Mouse (Mus musculus) splenic B cell, adult 2 months (primary cell): ENCODE measurements around the gene Rassf7.
A peak's percentile ranks its signal among the peaks of the same experiment; 100 is the strongest.

ENCODE experiments used
- DNase-seq: peaks from one replicate; pipeline ENCODE4 v3.0.0-alpha.2; 2011; ENCODE audit warnings: low read depth, low spot score
- H3K27me3 ChIP-seq: 2 replicates; pipeline ENCODE4 v1.6.1; 2012; ENCODE audit warnings: mild to moderate bottlenecking, low read length, moderate library complexity, mixed read lengths; ENCODE audit not compliant: control insufficient read depth, poor library complexity, insufficient read depth, severe bottlenecking
- H3K36me3 ChIP-seq: 2 replicates; pipeline ENCODE4 v1.6.1; 2012; ENCODE audit warnings: mild to moderate bottlenecking, low read length, moderate library complexity, mixed read lengths; ENCODE audit not compliant: control insufficient read depth, poor library complexity, insufficient read depth, severe bottlenecking

Rassf7 gene

DNA sequence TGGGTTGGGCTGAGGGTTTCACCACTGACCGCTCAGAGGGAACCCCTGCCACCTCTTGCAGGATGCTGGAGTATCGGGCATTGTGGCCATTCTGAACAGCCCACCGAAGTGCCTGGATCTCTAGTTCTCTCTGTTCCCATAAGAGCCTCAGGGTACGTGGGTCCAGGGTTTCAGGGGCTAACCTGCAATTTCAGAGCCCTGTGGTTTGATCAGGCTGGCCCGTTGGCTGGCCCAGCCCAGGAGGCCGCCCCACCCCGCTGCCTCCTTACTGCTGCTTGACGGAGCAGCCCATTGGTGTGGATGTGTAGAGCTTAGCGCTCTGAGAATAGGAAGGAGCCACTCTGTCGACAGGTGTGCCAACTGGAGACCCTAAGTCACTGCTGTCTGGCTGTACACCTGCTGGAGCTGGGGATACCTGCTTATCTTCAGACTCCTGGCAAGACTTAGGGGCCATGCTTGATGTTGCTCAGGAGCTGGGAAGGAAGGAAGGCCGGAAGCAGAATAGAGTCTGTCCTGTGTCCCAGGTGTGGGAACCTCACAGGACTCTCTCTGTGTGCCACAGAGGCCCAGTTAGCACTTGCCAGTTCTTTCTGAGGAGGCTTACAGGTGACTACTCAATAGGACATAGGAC lies 1.9 kb upstream of the Rassf7 start, which contains the start of gene Lmntd2:
Lmntd2 (minus strand) TSS at position 476 of the 631 bp plus-strand sequence.
- DNase-seq: no peak
- Histone ChIP-seq H3K36me3 (no peaks in the 10 kb centered on the region), H3K27me3 (no peaks in the 10 kb centered on the region)

DNA sequence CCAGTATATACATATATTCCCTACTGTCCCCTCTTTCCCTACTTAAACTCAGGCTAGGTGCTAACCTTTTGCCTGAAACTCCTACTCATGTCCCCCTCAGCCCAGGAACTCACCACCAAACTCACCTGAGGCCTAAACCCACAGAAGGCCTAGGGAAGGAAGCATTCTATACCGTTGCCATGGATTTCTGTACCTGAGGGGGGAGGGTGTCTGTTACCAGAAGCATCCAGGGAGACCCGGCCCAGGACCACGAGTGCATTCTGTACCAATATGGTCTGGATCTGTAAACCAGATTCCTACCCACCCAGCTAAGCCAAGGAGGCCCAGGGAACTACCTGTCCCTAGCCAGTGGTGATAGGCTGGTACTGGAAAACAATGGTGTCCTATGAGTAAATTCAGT lies 1.4 kb upstream of the Rassf7 start:
- H3K36me3 ChIP-seq: no peaks in the 10 kb centered on the region
- no peaks in the 10 kb centered on the region for H3K27me3 ChIP-seq
- no peak for DNase-seq

DNA sequence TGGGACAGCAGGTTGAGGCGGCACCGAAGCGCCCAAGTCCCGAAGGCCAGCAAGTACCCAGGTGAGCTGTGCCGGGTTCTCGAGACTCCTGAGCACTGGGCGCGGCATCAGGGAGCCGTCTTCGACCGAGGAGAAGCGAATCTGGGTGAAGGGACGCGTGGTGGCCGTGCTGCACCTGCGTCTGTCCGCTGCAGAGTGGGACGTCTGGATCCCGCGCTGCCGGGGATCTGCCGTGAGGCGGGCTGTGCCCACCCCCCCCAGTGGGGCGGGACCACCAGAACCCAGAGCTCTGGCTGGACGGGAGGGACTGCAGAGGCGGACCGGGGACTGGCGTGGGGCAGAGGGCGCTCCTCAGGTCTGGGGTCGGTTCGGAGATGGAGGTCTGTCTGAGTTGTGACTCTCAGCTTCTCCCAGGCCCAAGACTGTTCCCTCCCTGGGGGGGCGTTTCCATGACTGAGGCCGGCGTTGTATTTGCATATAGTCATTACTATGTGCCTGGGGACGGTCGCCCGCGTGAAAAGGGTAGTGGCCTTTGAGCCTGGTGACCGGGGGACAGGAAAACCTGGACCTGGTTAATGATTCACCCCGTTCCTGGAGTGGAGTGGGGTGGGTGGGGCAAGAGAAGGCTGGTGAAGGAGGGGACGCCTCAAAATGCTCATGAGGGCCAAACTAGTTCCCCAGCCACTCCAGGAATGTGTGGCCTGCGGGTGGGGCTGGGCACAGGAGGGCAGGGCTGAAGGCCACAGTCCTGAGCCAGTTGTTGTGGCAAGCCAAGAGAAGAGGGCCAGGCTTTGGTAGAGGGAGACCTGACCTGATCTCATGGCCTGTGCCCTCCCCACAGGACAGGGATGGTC lies 447 bp downstream of the Rassf7 start:
- Histone ChIP-seq H3K27me3 (no peaks in the 10 kb centered on the region), H3K36me3 (no peaks in the 10 kb centered on the region)
- peak; percentile 68 for DNase-seq

DNA sequence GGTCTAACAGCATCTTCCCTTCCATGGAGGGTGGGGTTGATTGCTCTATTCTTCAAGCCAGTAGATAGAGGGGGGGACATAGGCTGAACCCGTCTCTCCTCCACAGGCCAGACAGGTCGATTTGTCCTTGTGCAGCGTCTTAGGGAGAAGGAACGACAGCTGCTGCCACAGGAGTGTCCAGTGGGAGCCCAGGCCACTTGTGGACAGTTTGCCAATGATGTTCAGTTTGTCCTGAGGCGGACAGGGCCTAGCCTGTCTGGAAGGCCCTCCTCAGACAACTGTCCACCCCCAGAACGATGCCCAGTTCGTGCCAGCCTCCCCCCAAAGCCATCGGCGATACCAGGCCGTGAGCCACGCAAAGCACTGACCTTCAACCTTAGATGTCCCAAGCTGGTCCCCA lies 1.2 kb downstream of the Rassf7 start:
- Histone ChIP-seq H3K27me3 (no peaks in the 10 kb centered on the region), H3K36me3 (no peaks in the 10 kb centered on the region)
- DNase-seq: no peak

DNA sequence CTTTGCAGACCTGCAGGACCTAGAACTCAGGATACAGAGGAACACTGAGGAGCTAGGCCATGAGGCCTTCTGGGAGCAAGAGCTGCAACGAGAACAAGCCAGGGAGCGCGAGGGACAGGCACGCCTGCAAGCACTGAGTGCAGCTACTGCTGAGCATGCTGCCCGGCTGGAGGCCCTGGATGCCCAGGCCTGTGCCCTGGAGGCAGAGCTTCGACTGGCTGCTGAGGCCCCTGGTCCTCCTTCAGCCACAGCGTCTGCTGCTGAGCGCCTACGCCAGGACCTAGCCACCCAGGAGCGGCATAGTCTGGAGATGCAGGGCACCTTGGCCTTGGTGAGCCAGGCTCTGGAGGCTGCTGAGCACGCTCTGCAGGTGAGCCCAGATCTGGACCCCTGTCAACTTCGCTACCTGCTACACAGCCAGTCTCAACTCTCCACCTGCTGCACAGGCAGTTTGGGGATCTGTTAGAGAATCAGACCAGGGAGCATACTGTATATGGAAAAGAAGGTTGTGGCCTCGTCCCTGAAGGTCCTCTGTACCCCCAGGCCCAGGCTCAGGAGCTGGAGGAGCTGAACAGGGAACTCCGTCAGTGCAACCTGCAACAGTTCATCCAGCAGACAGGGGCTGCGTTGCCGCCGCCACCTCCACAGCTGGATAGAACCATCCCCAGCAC lies 1.8 kb downstream of the Rassf7 start:
- Histone ChIP-seq H3K27me3 (no peaks in the 10 kb centered on the region), H3K36me3 (no peaks in the 10 kb centered on the region)
- no peak for DNase-seq

DNA sequence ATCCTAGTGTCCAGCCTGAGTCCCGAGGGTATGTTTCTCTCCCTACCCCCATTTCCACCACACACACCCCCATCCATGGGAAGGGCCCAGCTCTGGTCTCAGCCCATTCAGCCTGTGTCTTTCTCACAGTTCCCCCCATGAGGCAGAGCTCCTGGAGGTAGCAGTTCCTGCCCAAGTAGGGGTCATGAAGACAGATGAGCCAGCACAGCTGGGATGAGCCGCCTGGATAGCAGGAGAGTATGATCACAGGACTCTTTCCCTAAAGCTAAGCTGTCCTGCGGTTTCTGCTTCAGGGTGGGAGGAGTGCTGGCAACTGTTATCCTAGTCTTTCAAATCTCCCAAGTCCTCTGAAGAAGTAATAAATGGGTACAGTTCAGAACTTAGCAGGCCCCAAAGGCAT lies 2.5 kb downstream of the Rassf7 start:
- DNase-seq: no peak
- Histone ChIP-seq H3K36me3 (no peaks in the 10 kb centered on the region), H3K27me3 (no peaks in the 10 kb centered on the region)

DNA sequence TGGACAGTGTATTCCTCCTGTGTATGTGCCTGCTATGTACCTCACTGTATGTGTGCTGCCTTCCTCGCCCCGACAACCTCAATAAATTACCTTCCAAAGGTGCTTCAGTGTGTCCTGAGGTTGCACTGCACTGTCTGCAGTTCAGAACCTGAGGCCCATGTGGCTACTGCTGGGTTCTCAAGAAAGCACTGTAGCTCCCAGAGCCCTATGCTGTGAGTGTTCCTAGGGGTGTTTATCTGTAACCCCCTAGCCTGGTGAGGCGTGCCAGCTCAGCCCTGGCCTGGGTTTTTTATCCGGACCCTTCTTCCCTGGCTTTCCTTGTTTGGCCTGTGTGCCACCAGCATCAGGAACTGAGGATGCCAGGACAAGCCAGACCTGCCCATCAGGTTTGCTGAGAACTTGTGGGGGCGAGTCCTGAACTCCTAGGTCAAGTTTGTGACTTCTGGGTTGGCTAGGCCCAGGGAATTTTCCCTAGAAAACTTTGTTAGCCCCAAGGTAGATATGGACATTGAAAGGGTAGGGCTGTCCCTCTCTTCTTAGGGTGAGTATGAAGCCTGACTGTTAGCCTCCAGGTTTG lies 3.0 kb downstream of the Rassf7 start:
- Histone ChIP-seq H3K27me3 (no peaks in the 10 kb centered on the region), H3K36me3 (no peaks in the 10 kb centered on the region)
- DNase-seq: no peak

DNA sequence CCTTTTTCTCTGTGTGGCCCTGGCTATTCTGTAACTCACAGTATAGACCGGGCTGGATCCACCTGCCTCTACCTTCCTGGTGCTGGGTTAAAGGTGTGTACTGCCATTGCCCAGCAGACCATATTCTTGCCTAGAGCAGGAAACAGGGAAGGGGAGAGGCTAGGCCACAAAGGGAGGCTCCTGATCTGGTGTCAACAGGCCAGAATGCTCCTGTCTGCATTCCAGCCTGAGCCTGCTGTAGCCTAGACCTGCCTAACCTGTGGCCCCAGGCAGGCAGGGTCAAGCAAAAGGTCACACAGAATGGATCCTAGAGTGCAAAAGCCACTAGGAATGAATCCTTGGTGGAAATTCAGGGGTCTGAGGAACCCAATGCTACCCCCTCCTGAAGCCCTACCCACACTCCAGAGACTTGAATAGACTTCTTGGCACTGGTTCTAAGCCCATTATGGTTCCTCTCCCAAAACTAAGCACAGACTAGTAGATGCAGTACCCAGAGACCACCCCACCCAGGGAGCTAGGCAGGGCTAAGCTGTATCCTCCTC lies 4.0 kb downstream of the Rassf7 start:
- DNase-seq: no peak
- no peaks in the 10 kb centered on the region; the same call in 1 of the 2 replicates for H3K27me3 ChIP-seq

DNA sequence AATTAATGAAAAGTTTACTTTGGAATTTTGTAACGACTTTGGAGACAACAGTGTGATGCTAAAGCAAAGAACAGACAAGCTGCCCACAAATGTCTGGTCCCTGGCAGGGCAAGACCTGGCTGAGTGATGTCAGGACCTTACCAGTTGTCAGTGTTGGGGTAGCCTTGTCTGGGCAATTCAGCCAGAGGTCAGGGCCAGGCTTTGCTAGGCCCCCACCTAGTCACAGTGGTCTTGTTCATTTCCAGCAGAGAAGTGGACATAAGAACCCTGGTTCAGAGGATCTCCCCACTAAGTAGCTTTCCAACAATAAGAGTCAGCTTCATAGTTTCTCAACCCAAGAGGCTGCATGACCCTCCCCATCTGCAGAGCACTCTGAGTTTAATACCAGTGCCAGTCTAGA lies 4.7 kb downstream of the Rassf7 start:
- Histone ChIP-seq H3K36me3 (no peaks in the 10 kb centered on the region), H3K27me3 (no peaks in the 10 kb centered on the region; the same call in 1 of the 2 replicates)
- no peak for DNase-seq

More for the DNA sequence above, 4.0 kb downstream of the Rassf7 start:
- H3K36me3 ChIP-seq: no peaks in the 10 kb centered on the region

DNA sequence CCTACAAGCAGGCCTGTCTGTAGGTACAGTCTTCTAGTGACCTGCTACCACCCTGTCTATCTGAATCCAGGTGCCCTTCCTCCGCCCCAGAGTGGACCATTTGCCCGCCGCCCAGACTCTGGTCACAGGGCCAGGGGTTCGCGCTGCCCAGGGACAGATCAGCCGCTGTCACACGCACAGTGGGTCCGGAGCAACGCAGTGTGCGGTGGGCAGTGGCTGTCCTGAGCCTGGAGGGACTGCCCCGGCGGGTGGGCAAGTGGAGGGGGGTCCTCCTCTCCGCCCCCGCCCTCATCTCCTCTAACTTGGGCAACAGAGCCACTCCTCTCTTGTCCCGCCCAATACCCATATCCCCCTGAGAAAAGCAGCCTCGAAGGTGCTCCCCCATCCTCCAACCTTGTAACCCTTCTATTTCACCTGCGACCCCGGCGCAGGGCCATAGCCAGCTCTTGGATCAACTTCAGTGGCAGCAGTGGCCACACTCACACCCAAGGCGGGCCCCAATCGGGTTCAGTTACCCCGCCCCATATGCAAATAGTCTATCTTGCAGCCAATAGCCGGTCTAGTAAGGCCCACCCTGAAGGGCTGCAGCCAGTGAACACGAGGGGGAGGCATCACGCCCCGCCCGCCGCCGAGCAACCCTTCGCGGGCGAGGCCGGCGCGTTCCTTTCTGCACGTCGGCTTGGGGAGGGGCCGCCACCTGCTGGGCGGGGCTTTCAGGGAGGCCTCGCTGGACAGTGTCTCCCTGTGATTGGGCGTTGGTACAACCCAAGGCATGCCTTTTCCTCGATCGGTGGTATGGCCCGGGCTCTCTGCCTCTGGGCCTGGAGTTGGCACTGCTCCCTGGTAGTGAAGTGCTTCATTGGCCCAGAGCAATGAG lies 5.8 kb downstream of the Rassf7 start:
- DNase-seq: peak; percentile 93
- Histone ChIP-seq H3K36me3 (no peaks in the 10 kb centered on the region), H3K27me3 (no peaks in the 10 kb centered on the region; the same call in 1 of the 2 replicates)

DNA sequence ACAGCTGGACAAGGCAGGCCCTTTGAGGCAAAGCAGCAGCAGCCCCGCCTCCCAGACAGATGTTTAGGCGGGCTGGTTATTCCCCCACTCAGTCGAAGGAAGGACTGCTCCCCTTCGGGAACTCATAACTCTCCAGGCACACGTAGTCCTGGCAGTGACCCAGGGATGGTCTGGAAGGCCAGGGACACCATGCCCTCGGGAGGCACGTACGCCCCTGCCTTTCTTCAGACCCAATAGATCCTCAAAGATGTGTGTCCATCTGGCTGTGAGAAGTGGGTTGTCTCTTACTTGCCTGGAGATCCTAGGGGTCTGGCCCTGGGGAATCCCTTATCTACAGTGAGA lies 6.4 kb downstream of the Rassf7 start:
- no peaks in the 10 kb centered on the region; the same call in 1 of the 2 replicates for H3K27me3 ChIP-seq
- DNase-seq: no peak
- H3K36me3 ChIP-seq: no peaks in the 10 kb centered on the region

DNA sequence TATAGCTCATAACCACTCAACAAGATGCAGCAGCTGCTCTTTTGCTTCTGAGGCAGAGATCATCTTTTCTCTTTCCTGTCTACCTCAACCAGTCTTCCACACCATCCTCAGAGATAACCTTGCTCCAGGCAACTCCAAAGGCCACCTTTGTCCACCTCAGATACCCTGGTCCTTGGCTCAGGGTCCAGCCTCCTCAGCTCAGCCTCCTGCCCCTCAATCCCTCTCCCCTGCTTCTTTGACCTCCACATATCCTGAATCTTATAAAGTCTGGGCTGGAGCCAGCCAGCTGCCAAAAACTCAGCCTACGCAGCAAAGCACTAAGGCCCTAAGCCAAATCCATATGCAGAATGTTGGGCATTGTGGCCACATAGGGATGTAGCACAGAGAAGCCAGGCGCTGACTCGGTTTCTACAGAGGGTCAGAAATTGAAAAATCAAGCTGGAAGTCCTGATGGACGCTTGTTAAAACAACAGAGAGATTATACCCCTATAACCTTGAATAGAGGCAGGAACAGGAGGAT lies 7.1 kb downstream of the Rassf7 start:
- Histone ChIP-seq H3K36me3 (no peaks in the 10 kb centered on the region), H3K27me3 (no peaks in the 10 kb centered on the region; the same call in 1 of the 2 replicates)
- no peak for DNase-seq

DNA sequence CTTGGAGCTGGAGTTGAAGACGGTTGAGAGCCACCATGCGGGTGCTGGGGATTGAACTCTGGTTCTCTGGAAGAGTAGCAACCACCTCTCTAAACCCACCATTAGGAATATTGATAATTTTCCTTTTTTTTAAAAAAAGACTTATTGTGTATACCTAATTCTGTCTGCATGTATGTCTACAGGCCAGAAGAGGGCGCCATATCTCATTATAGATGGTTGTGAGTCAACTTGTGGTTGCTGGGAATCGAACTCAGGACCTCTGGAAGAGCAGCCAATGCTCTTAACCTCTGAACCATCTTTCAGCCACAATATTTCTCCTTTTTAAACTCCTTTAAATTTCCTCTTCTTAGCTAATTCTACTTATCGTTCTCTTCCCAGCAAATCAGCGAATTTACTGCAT lies 10.9 kb downstream of the Rassf7 start:
- Histone ChIP-seq H3K27me3 (no peaks in the 10 kb centered on the region; the same call in 1 of the 2 replicates), H3K36me3 (no peaks in the 10 kb centered on the region; the same call in 1 of the 2 replicates)
- DNase-seq: peak; percentile 31
